Mouse (Mus musculus): ENCODE measurements around the gene Zfp646. TPM values are rescaled to one million over a fixed set of nuclear protein-coding genes. Genes with fewer than 3 reads are reported as not detected.
A peak's percentile ranks its signal among the peaks of the same experiment; 100 is the strongest.

Zfp646 gene
- polyA plus RNA-seq, 1 experiment from 2014 or later = 9.1 TPM

- Histone ChIP-seq H3K27ac (no peak overlapping the region), H3K27me3 (replicated peaks) (no peaks in the 10 kb centered on the region), H3K9ac (no peak overlapping the region), H3K4me3 (no peak overlapping the region), H3K4me1 (peaks cover 14% of the 10 kb centered on the region), H3K4me2 (no peak overlapping the region), H3K36me3 (peaks cover 52% of the 10 kb centered on the region), H3K9me3 (replicated peaks) (no peaks in the 10 kb centered on the region)
- 89% methylated on average over 12 of the region's 12 CpGs for WGBS (ENCODE audit: insufficient replicate concordance)
- ATAC-seq = no peak
These were observed 9.6 kb upstream of the Zfp646 start for GRCm38 (mm10) chr7:127866434-127866833.

GRCm38 (mm10) chr7:127867641-127868040, 8.4 kb upstream of the Zfp646 start:
- H3K27ac ChIP-seq = no peak overlapping the region
- H3K4me3 ChIP-seq = no peak overlapping the region
- peaks cover 62% of the 10 kb centered on the region for H3K36me3 ChIP-seq
- no peak overlapping the region for H3K4me2 ChIP-seq
- no peak overlapping the region for H3K9ac ChIP-seq
- 92% methylated on average over 18 of the region's 18 CpGs for WGBS (ENCODE audit: insufficient replicate concordance)
- no peak for ATAC-seq
- no peaks in the 10 kb centered on the region for H3K27me3 ChIP-seq (replicated peaks)
- peaks cover 25% of the 10 kb centered on the region for H3K4me1 ChIP-seq
- no peaks in the 10 kb centered on the region for H3K9me3 ChIP-seq (replicated peaks)

GRCm38 (mm10) chr7:127869149-127869810, 6.7 kb upstream of the Zfp646 start:
- no peak overlapping the region for H3K4me2 ChIP-seq
- H3K4me1 ChIP-seq = peaks cover 39% of the 10 kb centered on the region
- no peak overlapping the region for H3K9ac ChIP-seq
- H3K4me3 ChIP-seq = no peak overlapping the region
- peaks cover 74% of the 10 kb centered on the region for H3K36me3 ChIP-seq
- H3K27ac ChIP-seq = no peak overlapping the region
- WGBS (ENCODE audit: insufficient replicate concordance) = 84% methylated on average over 3 of the region's 3 CpGs
- ATAC-seq = no peak
- no peaks in the 10 kb centered on the region for H3K9me3 ChIP-seq (replicated peaks)
- H3K27me3 ChIP-seq (replicated peaks) = no peaks in the 10 kb centered on the region

GRCm38 (mm10) chr7:127870136-127870821, 5.7 kb upstream of the Zfp646 start:
- 63% methylated on average over 5 of the region's 5 CpGs for WGBS (ENCODE audit: insufficient replicate concordance)
- Histone ChIP-seq H3K27ac (no peak overlapping the region), H3K27me3 (replicated peaks) (no peaks in the 10 kb centered on the region), H3K4me1 (peaks cover 49% of the 10 kb centered on the region), H3K4me3 (no peak overlapping the region), H3K4me2 (no peak overlapping the region), H3K9me3 (replicated peaks) (no peaks in the 10 kb centered on the region), H3K9ac (no peak overlapping the region), H3K36me3 (peaks cover 66% of the 10 kb centered on the region)
- no peak for ATAC-seq

GRCm38 (mm10) chr7:127874812-127875626, 1.0 kb upstream of the Zfp646 start:
- Histone ChIP-seq H3K4me3 (peak overlapping the region; percentile 97), H3K4me1 (peaks cover 52% of the 10 kb centered on the region), H3K27me3 (replicated peaks) (no peaks in the 10 kb centered on the region), H3K36me3 (peaks cover 60% of the 10 kb centered on the region), H3K4me2 (peak overlapping the region; percentile 89), H3K27ac (peak overlapping the region; percentile 97), H3K9ac (peak overlapping the region; percentile 98), H3K9me3 (replicated peaks) (peaks cover 23% of the 10 kb centered on the region)
- peak; percentile 33 for ATAC-seq
- WGBS (ENCODE audit: insufficient replicate concordance) = 5% methylated on average over 20 of the region's 20 CpGs

DNA sequence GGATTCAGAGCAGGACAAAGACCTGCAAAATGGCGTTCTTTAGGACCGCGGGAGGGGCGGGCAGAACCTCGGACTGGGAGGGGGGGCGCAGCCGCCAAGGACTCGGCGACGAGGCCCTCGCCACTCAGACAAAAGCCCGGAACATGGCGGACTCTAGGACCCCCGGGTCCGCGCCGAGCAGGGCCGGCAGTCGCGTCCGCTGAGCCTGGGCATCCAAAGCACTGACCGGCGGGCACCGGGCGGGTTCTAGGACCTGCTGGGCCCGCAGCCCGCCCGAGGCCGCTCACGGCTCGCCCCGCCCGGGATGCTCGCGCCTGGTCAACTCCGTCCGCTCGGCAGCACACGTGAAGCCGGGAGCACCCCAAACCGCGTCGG, 407 bp upstream of the Zfp646 start:
- H3K4me2 ChIP-seq = peak overlapping the region; percentile 89
- peak; percentile 77 for ATAC-seq
- peak overlapping the region; percentile 97 for H3K4me3 ChIP-seq
- peaks cover 46% of the 10 kb centered on the region for H3K4me1 ChIP-seq
- H3K9ac ChIP-seq = peak overlapping the region; percentile 98
- under 1% methylated on average over 43 of the region's 43 CpGs for WGBS (ENCODE audit: insufficient replicate concordance)
- H3K27me3 ChIP-seq (replicated peaks) = no peaks in the 10 kb centered on the region
- H3K27ac ChIP-seq = peak overlapping the region; percentile 97
- H3K9me3 ChIP-seq (replicated peaks) = peaks cover 29% of the 10 kb centered on the region
- H3K36me3 ChIP-seq = peaks cover 60% of the 10 kb centered on the region

DNA sequence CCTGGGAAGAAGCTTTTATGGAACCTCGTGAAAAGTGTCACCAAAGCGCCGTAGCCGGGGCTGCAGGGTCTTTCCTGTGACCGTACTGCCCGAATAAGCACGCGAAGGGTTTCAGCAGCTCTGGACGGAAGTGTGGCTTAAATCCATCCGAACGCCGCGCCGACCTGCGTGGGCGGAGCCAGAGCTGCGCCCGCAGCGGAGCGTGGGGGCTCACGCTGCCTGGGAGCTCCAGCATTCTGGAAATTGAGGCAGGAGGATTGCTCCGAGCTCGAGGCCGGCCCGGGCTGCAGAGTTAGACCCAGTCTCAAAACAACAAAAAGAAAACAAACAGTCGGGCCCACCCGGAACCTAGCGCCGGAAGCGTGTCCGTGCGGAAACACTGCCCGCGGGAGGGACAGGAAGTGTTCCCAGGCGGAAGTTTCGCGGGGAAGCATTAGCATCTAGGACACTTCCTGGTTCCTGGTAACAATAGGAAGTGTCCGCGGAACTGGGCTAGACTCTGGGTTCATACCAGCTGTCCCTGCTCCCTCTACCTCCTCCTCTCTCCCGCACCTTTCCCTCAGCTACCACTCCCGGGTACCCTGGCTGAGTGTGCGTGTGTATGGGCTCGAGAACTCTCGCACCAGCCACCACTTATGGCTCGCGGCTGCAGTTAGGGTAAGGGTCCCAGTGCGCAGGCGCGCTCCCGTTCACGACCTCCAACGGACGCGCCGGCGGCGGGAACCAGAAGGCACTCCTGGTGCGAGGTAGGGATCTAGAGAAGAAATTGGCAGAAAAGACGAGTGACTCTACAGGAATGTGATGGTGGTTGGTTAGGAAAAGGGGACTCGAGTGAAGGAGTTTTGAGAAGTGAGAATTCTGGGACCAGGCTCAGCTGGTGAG, 687 bp downstream of the Zfp646 start, which contains the start of gene Zfp668:
Gene Zfp668, minus strand, starts transcription at position 362 of the 882 bp plus-strand sequence.
- peaks cover 40% of the 10 kb centered on the region for H3K9me3 ChIP-seq (replicated peaks)
- peak; percentile 76 for ATAC-seq
- H3K4me3 ChIP-seq = peak within 1 kb of the TSS; percentile 97
- peaks cover 62% of the 10 kb centered on the region for H3K36me3 ChIP-seq
- H3K9ac ChIP-seq = peak within 1 kb of the TSS; percentile 98
- WGBS (ENCODE audit: insufficient replicate concordance) = under 1% methylated on average over 60 of the region's 60 CpGs
- peaks cover 42% of the 10 kb centered on the region for H3K4me1 ChIP-seq
- H3K27me3 ChIP-seq (replicated peaks) = no peaks in the 10 kb centered on the region
- peak within 1 kb of the TSS; percentile 89 for H3K4me2 ChIP-seq
- H3K27ac ChIP-seq = peak within 1 kb of the TSS; percentile 97

DNA sequence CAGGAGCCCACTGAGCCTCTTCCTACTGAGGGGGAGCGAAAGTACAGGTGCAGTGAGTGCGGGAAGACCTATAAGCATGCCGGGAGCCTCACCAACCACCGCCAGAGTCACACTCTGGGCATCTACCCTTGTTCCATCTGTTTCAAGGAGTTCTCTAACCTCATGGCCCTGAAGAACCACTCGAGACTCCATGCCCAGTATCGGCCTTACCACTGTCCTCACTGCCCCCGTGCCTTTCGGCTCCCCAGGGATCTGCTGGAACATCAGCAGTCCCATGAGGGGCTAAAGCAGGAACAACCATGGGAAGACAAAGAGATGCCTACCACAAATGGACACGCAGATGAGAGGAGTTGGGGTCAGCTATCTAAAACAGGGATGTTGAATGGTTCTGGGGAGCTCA, 3.3 kb downstream of the Zfp646 start:
- H3K27me3 ChIP-seq (replicated peaks) = no peaks in the 10 kb centered on the region
- ATAC-seq = no peak
- H3K36me3 ChIP-seq = peaks cover 69% of the 10 kb centered on the region
- H3K4me3 ChIP-seq = no peak overlapping the region
- no peak overlapping the region for H3K27ac ChIP-seq
- WGBS (ENCODE audit: insufficient replicate concordance) = 91% methylated on average over 9 of the region's 9 CpGs
- peaks cover 32% of the 10 kb centered on the region for H3K4me1 ChIP-seq
- H3K4me2 ChIP-seq = no peak overlapping the region
- H3K9ac ChIP-seq = no peak overlapping the region
- peaks cover 53% of the 10 kb centered on the region for H3K9me3 ChIP-seq (replicated peaks)

GRCm38 (mm10) chr7:127880431-127880830, 4.4 kb downstream of the Zfp646 start:
- H3K9me3 ChIP-seq (replicated peaks) = peaks cover 53% of the 10 kb centered on the region
- WGBS (ENCODE audit: insufficient replicate concordance) = 87% methylated on average over 12 of the region's 12 CpGs
- no peak for ATAC-seq

DNA sequence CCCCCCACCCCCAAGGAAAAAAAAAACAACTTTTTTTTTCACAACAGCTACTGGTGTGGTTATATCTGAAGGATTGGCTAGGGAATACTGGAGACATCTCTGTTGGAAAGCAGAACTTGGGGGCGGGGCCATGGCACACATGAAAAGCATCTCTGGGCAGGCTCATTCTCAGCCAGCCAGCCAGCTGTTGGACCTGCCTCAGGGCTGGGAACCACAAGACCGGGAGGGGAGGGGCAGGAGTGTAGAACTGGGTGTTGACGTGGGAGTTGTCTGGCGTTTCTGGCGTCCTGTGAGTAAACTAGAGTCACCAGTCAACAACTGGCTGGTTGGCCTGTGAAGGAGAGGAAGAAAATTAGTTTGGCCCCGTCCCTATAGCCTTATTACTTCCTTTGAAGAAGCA, 9.9 kb downstream of the Zfp646 start:
- H3K27me3 ChIP-seq (replicated peaks) = no peaks in the 10 kb centered on the region
- WGBS (ENCODE audit: insufficient replicate concordance) = 56% methylated on average over 6 of the region's 6 CpGs
- no peak overlapping the region for H3K4me2 ChIP-seq
- no peak overlapping the region for H3K9ac ChIP-seq
- H3K36me3 ChIP-seq = peaks cover 100% of the 10 kb centered on the region
- peaks cover 34% of the 10 kb centered on the region for H3K4me1 ChIP-seq
- no peak overlapping the region for H3K4me3 ChIP-seq
- H3K27ac ChIP-seq = no peak overlapping the region
- H3K9me3 ChIP-seq (replicated peaks) = peaks cover 21% of the 10 kb centered on the region
- ATAC-seq = no peak

More at GRCm38 (mm10) chr7:127880431-127880830, 4.4 kb downstream of the Zfp646 start:
- no peaks in the 10 kb centered on the region for H3K27me3 ChIP-seq (replicated peaks)
- no peak overlapping the region for H3K4me3 ChIP-seq
- H3K36me3 ChIP-seq = peaks cover 80% of the 10 kb centered on the region
- H3K9ac ChIP-seq = no peak overlapping the region
- H3K4me2 ChIP-seq = no peak overlapping the region
- H3K4me1 ChIP-seq = peaks cover 34% of the 10 kb centered on the region
- no peak overlapping the region for H3K27ac ChIP-seq

DNA sequence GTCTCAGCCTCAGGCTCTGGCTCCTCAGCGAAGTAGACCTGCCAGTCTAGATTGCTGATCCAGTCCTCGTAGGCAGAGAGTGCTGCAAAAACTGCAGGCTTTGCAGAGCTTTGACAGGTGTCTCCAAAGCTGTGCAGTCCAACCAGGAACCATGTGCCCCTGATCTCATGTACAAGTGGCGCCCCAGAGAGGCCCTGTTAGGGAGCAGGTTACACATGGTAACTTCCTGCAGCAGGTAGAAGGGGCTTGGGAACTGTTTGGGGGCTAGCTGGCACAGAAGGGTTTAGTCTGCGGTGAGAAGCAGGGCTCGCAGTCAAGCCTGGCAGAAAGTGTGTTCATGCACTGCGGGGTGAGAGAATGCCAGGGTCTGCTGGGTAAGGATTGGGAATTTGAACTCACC, 10.5 kb downstream of the Zfp646 start:
- no peak overlapping the region for H3K4me3 ChIP-seq
- no peak for ATAC-seq
- peaks cover 94% of the 10 kb centered on the region for H3K36me3 ChIP-seq
- WGBS (ENCODE audit: insufficient replicate concordance) = 89% methylated on average over 6 of the region's 6 CpGs
- no peaks in the 10 kb centered on the region for H3K27me3 ChIP-seq (replicated peaks)
- peaks cover 15% of the 10 kb centered on the region for H3K9me3 ChIP-seq (replicated peaks)
- peaks cover 34% of the 10 kb centered on the region for H3K4me1 ChIP-seq
- H3K9ac ChIP-seq = no peak overlapping the region
- H3K4me2 ChIP-seq = no peak overlapping the region
- H3K27ac ChIP-seq = no peak overlapping the region

Data from liver, embryonic 12.5 days (tissue).